Mouse (Mus musculus) adrenal gland, adult 18-20 months (tissue): ENCODE results near the gene Echdc3. TPM values are rescaled to one million over a fixed set of nuclear protein-coding genes. Genes with fewer than 3 reads are reported as not detected.

Experiments used
- DNase-seq, 2 experiments: peaks; one replicate each; pipeline ENCODE4 v3.0.0; 2021 to 2022; ENCODE audit warnings: low spot score in 2 of 2
- long read RNA-seq, 2 experiments: library from polyadenylated mRNA; stranded (forward); transcript quantifications; one replicate each; pipeline ENCODE4 v2.0.0; 2021
- total RNA-seq, 2 experiments: library from RNA; stranded (reverse); gene quantifications; 1 replicate in 1 of 2; 2 replicates in 1 of 2; pipeline ENCODE4 v1.2.3; 2021

Gene Echdc3
- total RNA-seq = 10 to 100 TPM; 46.9 to 75.4 TPM
- long read RNA-seq, experiment 1, transcript Echdc3-201 (5 exons, 1,851 nt) = major isoform, 47 of 50 reads
- long read RNA-seq, experiment 1, partial matches to known transcripts = 0 of 50 reads
- long read RNA-seq, experiment 1, other reads (novel, unspliced or antisense) = 3 of 50 reads
- long read RNA-seq, experiment 2, transcript Echdc3-201 (5 exons, 1,851 nt) = major isoform, 129 of 138 reads
- long read RNA-seq, experiment 2, partial matches to known transcripts = 1 of 138 reads
- long read RNA-seq, experiment 2, other reads (novel, unspliced or antisense) = 8 of 138 reads

GRCm38 (mm10) chr2:6212724-6213511 is at the start of gene Echdc3:
Gene Echdc3 (minus strand): TSS chr2:6213033.
- peak; percentile 79 to 86 for DNase-seq

- no peak for DNase-seq
These were observed 48.9 kb upstream of the Echdc3 start for GRCm38 (mm10) chr2:6261718-6262117.

GRCm38 (mm10) chr2:6261201-6261672 is 48.4 kb upstream of the Echdc3 start:
- DNase-seq = no peak

- DNase-seq = no peak
These were observed 47.8 kb upstream of the Echdc3 start for GRCm38 (mm10) chr2:6260661-6261060.

GRCm38 (mm10) chr2:6259182-6259581 is 46.3 kb upstream of the Echdc3 start:
- no peak for DNase-seq

- no peak for DNase-seq
These were observed 45.2 kb upstream of the Echdc3 start for GRCm38 (mm10) chr2:6258026-6258425.

GRCm38 (mm10) chr2:6257146-6257545 is 44.3 kb upstream of the Echdc3 start:
- no peak for DNase-seq

- peak; percentile 39 to 56 for DNase-seq
These were observed 43.4 kb upstream of the Echdc3 start for GRCm38 (mm10) chr2:6255989-6256841.

GRCm38 (mm10) chr2:6255402-6255988 is 42.7 kb upstream of the Echdc3 start:
- DNase-seq = no peak

GRCm38 (mm10) chr2:6252491-6252890 is 39.7 kb upstream of the Echdc3 start:
- DNase-seq = no peak

GRCm38 (mm10) chr2:6251076-6251496 is 38.3 kb upstream of the Echdc3 start:
- DNase-seq = no peak

- no peak for DNase-seq
These were observed 28.6 kb upstream of the Echdc3 start for GRCm38 (mm10) chr2:6241446-6241845.

- no peak for DNase-seq
These were observed 27.2 kb upstream of the Echdc3 start for GRCm38 (mm10) chr2:6240072-6240471.

GRCm38 (mm10) chr2:6239333-6239732 is 26.5 kb upstream of the Echdc3 start:
- no peak for DNase-seq

- DNase-seq = no peak
These were observed 25.8 kb upstream of the Echdc3 start for GRCm38 (mm10) chr2:6238679-6239078.

GRCm38 (mm10) chr2:6238244-6238643 is 25.4 kb upstream of the Echdc3 start:
- no peak for DNase-seq

GRCm38 (mm10) chr2:6233353-6233752 is 20.5 kb upstream of the Echdc3 start:
- no peak for DNase-seq

GRCm38 (mm10) chr2:6232755-6233154 is 19.9 kb upstream of the Echdc3 start:
- no peak for DNase-seq

- no peak for DNase-seq
These were observed 18.0 kb upstream of the Echdc3 start for GRCm38 (mm10) chr2:6230865-6231264.

GRCm38 (mm10) chr2:6229597-6230290 is 16.9 kb upstream of the Echdc3 start:
- no peak for DNase-seq
